Comparison of ENCODE assay signal across 8 mouse cellular contexts in the genomic region with DNA sequence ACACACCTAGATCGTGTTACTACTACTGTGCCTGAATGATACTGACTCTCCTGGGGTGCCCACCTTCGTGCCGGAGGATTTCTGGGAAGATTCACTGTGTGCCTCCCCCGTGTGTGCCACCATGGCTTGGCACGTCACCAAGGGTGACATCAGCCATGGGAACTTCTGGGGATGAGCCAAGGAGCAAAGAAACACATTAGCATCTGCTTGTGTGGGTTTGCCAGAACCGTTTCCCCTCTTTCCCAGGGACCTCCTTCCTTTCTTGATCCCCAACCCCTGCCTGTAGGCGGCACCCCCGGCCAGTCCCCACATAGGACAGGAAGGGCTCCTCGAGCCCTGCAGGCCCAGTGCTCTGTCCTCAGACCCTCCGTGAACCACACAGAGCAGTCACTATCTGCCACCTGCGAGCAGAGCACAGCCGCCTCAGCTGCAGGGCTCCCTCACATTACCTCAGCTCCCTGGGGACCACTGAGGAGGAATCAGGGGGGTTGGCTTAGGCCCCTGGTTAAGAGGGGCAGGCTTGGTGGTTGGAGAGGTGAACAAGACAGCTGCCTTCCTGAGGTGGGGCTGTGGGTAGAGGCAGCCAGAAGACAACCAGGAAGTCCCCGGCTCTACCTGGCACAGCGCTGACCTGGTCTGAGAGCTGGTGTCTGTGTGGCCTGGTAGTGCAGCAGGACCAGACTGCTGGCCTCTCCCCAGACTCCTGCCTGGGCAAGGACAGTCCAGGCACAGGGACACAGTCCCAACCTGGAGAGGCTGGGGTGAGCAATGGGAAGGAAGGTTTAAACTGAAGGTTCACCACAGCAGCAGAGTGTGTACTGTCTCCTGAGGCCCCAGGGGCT. TPM values are rescaled to one million over a fixed set of nuclear protein-coding genes. Genes with fewer than 3 reads are reported as not detected.
DNase-seq lines count a peak whose midpoint lies in the region; ATAC-seq and TF ChIP-seq lines count a peak whose summit lies in the region.

No protein-coding gene starts in this region.

- TF ChIP-seq POLR2A in lung, adult 2 months (IDR thresholded peaks at IDR 0.05; ENCODE audit: borderline replicate concordance, extremely low read depth, low read depth, low read length) = no peak

- H3K4me1 ChIP-seq in lung, embryonic 16.5 days (replicated peaks; ENCODE audit: control insufficient read depth, insufficient read depth, low read length) = peaks cover 2% of the 10 kb centered on the region; the same call in 1 of the 2 replicates
- H3K4me1 ChIP-seq in lung, adult 2 months (ENCODE audit: control insufficient read depth, insufficient read depth, low read length) = 0 out of 2 replicates have a peak, but pooled peaks cover 3% of the 10 kb centered on the region
- peaks cover 47% of the 10 kb centered on the region for H3K4me1 ChIP-seq in forebrain, embryonic 15.5 days

- WGBS in lung, embryonic 16.5 days = 58% methylated on average over 14 of the region's 14 CpGs
- 41% methylated on average over 14 of the region's 14 CpGs for WGBS in lung, adult 2 months
- 39% methylated on average over 14 of the region's 14 CpGs for WGBS in forebrain, embryonic 15.5 days

- ATAC-seq in lung, embryonic 16.5 days (ENCODE audit: low read depth) = 0 out of 2 replicates have a peak, but pooled peaks have one; percentile 12
- peak; percentile 63 for ATAC-seq in forebrain, embryonic 15.5 days (replicated peaks)
- no peak for ATAC-seq in granulocyte monocyte progenitor cell, adult 5-6 weeks (replicated peaks; ENCODE audit: poor library complexity, severe bottlenecking)

- no peaks in the 10 kb centered on the region for H3K9me3 ChIP-seq in lung, embryonic 16.5 days (ENCODE audit: control insufficient read depth, low read length)
- H3K9me3 ChIP-seq in forebrain, embryonic 15.5 days = no peaks in the 10 kb centered on the region

- no peak overlapping the region for H3K4me2 ChIP-seq in lung, embryonic 16.5 days (ENCODE audit: low read depth, low read length)
- H3K4me2 ChIP-seq in forebrain, embryonic 15.5 days (replicated peaks) = no peak overlapping the region

- no peaks in the 10 kb centered on the region for H3K27me3 ChIP-seq in lung, embryonic 16.5 days (ENCODE audit: control insufficient read depth, insufficient read depth, low read depth, low read length)
- H3K27me3 ChIP-seq in forebrain, embryonic 15.5 days = no peaks in the 10 kb centered on the region

- TF ChIP-seq CTCF in lung, adult 2 months (IDR thresholded peaks at IDR 0.05; ENCODE audit: insufficient read depth, low read length) = no peak
- no peak; the same call in 1 of the 2 replicates for TF ChIP-seq CTCF in left cerebral cortex, adult 2 months (IDR thresholded peaks at IDR 0.05)

- H3K4me3 ChIP-seq in lung, embryonic 16.5 days (ENCODE audit: low read length) = no peak overlapping the region
- no peak overlapping the region for H3K4me3 ChIP-seq in lung, adult 2 months (replicated peaks; ENCODE audit: extremely low read depth, low read depth, low read length)
- H3K4me3 ChIP-seq in forebrain, embryonic 15.5 days = no peak overlapping the region
- H3K4me3 ChIP-seq in left cerebral cortex, adult 2 months = no peak overlapping the region

- no peak overlapping the region for H3K9ac ChIP-seq in lung, embryonic 16.5 days (ENCODE audit: low read length)
- H3K9ac ChIP-seq in forebrain, embryonic 15.5 days (replicated peaks) = 0 out of 2 replicates have a peak overlapping the region, but pooled peaks have one; percentile 13

- no peak for DNase-seq in lung, adult 2 months
- DNase-seq in adrenal gland, postnatal 36 days = peak; percentile 76 to 83
- peak; percentile 65 to 76 for DNase-seq in left cerebral cortex, adult 2 months (ENCODE audit: extremely low spot score in 1 of 2, low spot score in 2 of 2)
- DNase-seq in right cerebral cortex, postnatal 25 days = peak; percentile 62
- DNase-seq in gastrocnemius, postnatal 4 days (ENCODE audit: low spot score in 2 of 2) = no peak

- H3K27ac ChIP-seq in lung, embryonic 16.5 days (ENCODE audit: low read length) = no peak overlapping the region
- peak overlapping the region; percentile 62 for H3K27ac ChIP-seq in forebrain, embryonic 15.5 days (replicated peaks)
- H3K27ac ChIP-seq in left cerebral cortex, adult 2 months = no peak overlapping the region

- intact Hi-C loops in left cerebral cortex, adult 2 months (cut with DNase I) = no loop called here

- no peaks in the 10 kb centered on the region for H3K36me3 ChIP-seq in lung, embryonic 16.5 days (ENCODE audit: control insufficient read depth, insufficient read depth, low read length)
- H3K36me3 ChIP-seq in forebrain, embryonic 15.5 days = 0 out of 2 replicates have a peak, but pooled peaks cover 2% of the 10 kb centered on the region

RNA-seq across cellular contexts. Expression of gene Tldc1, which starts 28.4 kb away (rescaled TPM):
- polyA plus RNA-seq in lung, embryonic 16.5 days (2015; fragmentation: Nextera tagmentation; extraction: Ambion mirVana) = 13.9 and 15.3 TPM in 2 replicates
- 10.2 and 10.8 TPM in 2 replicates for polyA plus RNA-seq in lung, adult 2 months (2012; rRNA removed)
- 10 to 100 TPM; 11.0 to 17.4 TPM for total RNA-seq in adrenal gland, postnatal 36 days (2021)
- polyA plus RNA-seq in forebrain, embryonic 15.5 days (2015; fragmentation: Nextera tagmentation; extraction: Ambion mirVana) = 14.5 and 14.9 TPM in 2 replicates
- 10 to 100 TPM; 13.6 to 13.7 TPM for total RNA-seq in left cerebral cortex, adult 2 months (2021)
- total RNA-seq in gastrocnemius, postnatal 4 days (2021) = 1 to 10 TPM; 6.4 to 7.8 TPM
- 7.5 and 11.2 TPM in 2 replicates for total RNA-seq in granulocyte monocyte progenitor cell, adult 5-6 weeks (2014; fragmentation: Nextera tagmentation)
- total RNA-seq in granulocyte monocyte progenitor cell, adult 5-6 weeks (2017) = 2.2 and 3.9 TPM in 2 replicates

RNA-seq across cellular contexts. Expression of gene Cotl1, which starts 33.7 kb away (rescaled TPM):
- polyA plus RNA-seq in lung, embryonic 16.5 days (2015; fragmentation: Nextera tagmentation; extraction: Ambion mirVana) = 78.4 and 88.5 TPM in 2 replicates
- 155 and 180 TPM in 2 replicates for polyA plus RNA-seq in lung, adult 2 months (2012; rRNA removed)
- total RNA-seq in adrenal gland, postnatal 36 days (2021) = 10 to 100 TPM; 44.4 to 51.3 TPM
- polyA plus RNA-seq in forebrain, embryonic 15.5 days (2015; fragmentation: Nextera tagmentation; extraction: Ambion mirVana) = 127 and 138 TPM in 2 replicates
- total RNA-seq in left cerebral cortex, adult 2 months (2021) = 10 to 100 TPM; 60.1 to 61.4 TPM
- total RNA-seq in gastrocnemius, postnatal 4 days (2021) = 10 to 100 TPM; 68.5 to 82.9 TPM
- 136 and 152 TPM in 2 replicates for total RNA-seq in granulocyte monocyte progenitor cell, adult 5-6 weeks (2014; fragmentation: Nextera tagmentation)
- 127 and 150 TPM in 2 replicates for total RNA-seq in granulocyte monocyte progenitor cell, adult 5-6 weeks (2017)

RNA-seq across cellular contexts. Expression of gene Klhl36, which starts 55.4 kb away (rescaled TPM):
- polyA plus RNA-seq in lung, embryonic 16.5 days (2015; fragmentation: Nextera tagmentation; extraction: Ambion mirVana) = 14.5 and 15.0 TPM in 2 replicates
- polyA plus RNA-seq in lung, adult 2 months (2012; rRNA removed) = 28.9 and 47.8 TPM in 2 replicates
- total RNA-seq in adrenal gland, postnatal 36 days (2021) = 1 to 10 TPM; 5.0 to 10.0 TPM
- polyA plus RNA-seq in forebrain, embryonic 15.5 days (2015; fragmentation: Nextera tagmentation; extraction: Ambion mirVana) = 15.3 and 15.4 TPM in 2 replicates
- 1 to 10 TPM; 7.2 to 8.9 TPM for total RNA-seq in left cerebral cortex, adult 2 months (2021)
- total RNA-seq in gastrocnemius, postnatal 4 days (2021) = 1 to 10 TPM; 4.0 to 4.8 TPM
- 2.5 and 5.3 TPM in 2 replicates for total RNA-seq in granulocyte monocyte progenitor cell, adult 5-6 weeks (2014; fragmentation: Nextera tagmentation)
- total RNA-seq in granulocyte monocyte progenitor cell, adult 5-6 weeks (2017) = 3.5 and 6.7 TPM in 2 replicates

Comparison
In these comparisons a context has a peak if more than half of its experiments do, and no peak if none do; other contexts are left out.
1. DNase-seq: peak in adrenal gland, postnatal 36 days (2 of 2), left cerebral cortex, adult 2 months (2 of 2) and right cerebral cortex, postnatal 25 days (single experiment); none in lung, adult 2 months (single experiment) and gastrocnemius, postnatal 4 days (0 of 2).